Mouse (Mus musculus): ENCODE data around the gene Cep95. TPM values are rescaled to one million over a fixed set of nuclear protein-coding genes. Genes with fewer than 3 reads are reported as not detected.
"Not testable (repeated sequence)": the region's sequence is repeated elsewhere in the genome, so short reads cannot be mapped to it uniquely, and the experiment has no call there.

Cep95 gene
- polyA plus RNA-seq, 1 experiment from 2014 or later: 19.4 TPM

DNA sequence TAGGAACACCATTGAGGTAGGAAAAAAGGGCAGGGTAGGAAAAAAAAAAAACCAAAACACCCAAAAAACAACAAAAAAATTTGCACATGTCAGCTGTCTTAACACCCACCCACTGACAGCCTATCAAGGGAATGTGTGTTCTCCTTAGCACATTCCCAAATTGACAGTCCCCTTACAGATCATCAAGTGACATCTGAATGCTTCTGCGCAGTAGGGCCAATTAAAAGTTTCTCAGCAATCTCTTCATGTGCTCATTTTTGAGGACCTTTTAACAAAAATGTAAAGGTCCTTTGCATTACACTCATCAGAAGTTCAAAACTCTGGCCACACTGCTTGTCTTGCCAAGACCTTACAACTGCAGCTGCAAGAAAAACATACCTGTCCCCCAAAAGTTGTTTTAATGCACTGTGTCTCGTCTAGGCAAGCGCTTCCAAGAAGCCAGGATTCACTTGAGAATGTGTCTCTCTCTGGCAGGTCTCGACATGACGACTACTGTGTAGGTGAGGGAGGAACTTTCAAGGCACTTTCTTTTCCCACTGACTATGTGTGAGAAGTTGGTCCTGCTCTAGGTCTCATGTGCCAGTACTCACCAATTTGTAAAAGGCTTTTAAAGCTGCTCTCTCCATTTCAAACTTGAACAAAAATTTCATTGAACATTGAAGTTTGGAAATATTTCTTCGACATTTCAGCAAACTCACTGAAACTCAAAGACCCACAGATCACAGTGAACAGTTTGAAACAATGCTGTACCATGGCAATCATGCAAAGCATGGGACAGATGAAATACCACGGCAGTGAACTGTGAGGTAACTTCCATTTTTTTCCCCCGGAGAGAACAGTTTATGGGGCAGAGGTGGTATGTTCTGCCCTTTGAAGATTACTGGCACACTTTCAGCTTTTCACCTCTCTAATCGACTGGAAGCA, 5.9 kb upstream of the Cep95 start:
- ChIA-PET POLR2A (no interaction called here), CTCF (no interaction called here)
- ATAC-seq (no peak), DNase-seq (ENCODE audit: low read depth, low spot score) (no peak)
- TF ChIP-seq CTCF (IDR thresholded peaks at IDR 0.05): no peak
- in situ Hi-C loops (cut with MboI; ENCODE audit: low pct_unique_long_range_greater_than_20kb): no loop called here
- no peaks in the 10 kb centered on the region for H3K27me3 ChIP-seq

DNA sequence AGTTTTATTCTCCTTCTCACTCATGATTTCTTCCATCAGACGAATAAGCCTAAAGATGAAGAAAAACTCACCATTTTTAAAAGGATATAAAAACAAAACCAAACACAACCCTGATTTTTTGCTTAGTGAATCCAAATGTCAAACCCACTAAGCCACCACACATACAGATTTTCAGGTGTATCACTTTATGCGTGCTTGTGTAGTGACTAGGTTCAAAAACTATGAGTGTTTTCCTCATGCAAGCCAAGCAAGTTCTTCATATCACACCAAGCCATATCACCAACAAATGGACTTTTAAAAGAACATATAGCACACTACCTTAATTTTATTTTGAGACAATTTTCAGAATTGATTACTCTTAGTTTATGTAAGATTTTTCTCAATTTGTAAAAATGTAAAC, 4.6 kb upstream of the Cep95 start:
- in situ Hi-C loops (cut with MboI; ENCODE audit: low pct_unique_long_range_greater_than_20kb): no loop called here
- H3K27me3 ChIP-seq: no peaks in the 10 kb centered on the region
- DNase-seq (ENCODE audit: low read depth, low spot score) (no peak), ATAC-seq (no peak)
- ChIA-PET POLR2A (no interaction called here), CTCF (no interaction called here)
- no peak for TF ChIP-seq CTCF (IDR thresholded peaks at IDR 0.05)

DNA sequence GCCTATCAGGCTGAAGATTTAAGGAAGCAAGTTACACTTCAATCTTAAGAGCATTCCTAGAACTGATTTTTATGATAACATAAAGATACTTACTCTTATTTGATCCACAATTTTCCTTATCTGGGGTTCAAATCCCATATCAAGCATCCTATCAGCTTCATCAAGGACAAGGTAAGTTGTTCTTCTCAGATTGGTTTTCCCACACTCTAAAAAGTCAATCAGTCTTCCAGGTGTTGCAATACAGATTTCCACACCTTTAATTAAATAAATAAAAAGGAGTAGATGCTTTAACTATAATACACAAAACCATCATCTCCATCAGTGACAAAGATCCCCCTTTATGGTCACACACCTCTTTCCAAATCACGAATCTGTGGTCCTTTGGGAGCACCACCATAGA, 4.0 kb upstream of the Cep95 start:
- in situ Hi-C loops (cut with MboI; ENCODE audit: low pct_unique_long_range_greater_than_20kb): no loop called here
- no peak for TF ChIP-seq CTCF (IDR thresholded peaks at IDR 0.05)
- CTCF ChIA-PET: no interaction called here

DNA sequence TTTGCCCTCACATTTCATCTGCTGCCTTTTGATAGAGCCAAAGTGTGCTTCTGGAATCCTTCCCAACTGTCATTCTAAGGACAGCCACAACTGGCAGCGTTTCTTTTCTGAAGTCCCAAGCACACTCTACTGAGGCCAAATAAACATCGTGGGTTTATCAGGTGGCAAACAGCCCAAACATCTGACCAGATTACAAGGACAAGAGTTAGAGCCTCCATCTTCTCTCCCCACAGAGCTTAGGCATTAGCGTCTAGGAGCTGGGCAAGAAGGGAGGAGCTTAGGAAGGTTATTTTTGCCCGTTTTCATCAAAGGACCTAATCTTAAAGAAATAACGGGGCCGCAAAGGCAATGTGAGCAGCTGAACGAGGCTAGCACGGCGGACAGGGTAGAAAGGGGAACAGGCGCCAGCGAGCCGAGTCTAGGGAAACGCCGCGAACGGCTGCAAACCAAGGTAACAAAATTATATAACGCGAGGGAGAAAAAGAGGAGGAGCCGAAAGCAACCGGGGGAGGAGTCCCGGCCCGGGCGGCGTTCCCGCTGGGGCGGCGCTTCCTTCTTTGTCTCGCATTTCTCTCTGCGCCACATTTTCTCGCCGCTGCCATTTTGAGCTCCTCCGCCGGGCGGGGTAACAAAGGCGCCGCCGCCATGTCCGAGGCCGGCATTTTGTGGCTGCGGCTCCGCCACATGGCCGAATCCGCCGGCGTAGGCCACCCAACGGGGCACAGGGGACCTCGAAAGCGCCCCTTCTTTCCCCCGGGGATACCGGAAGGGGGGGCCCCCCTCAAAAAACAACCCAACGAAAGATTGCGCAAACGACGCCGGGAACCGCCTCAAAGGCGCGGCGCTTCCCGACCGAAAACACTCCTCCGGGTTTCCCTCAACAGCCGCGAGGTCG, 1.7 kb upstream of the Cep95 start:
- H3K27me3 ChIP-seq: no peaks in the 10 kb centered on the region
- POLR2A ChIA-PET: interaction anchor here (1.2 to 3.0 kb wide), 2 partner anchors 8 to 10 kb away, joined by 5 to 16 read pairs; partner anchors contain the start of gene Polg2
- in situ Hi-C loops (cut with MboI; ENCODE audit: low pct_unique_long_range_greater_than_20kb): no loop called here
- DNase-seq (ENCODE audit: low read depth, low spot score): no peak
- CTCF ChIA-PET: no interaction called here
- TF ChIP-seq CTCF (IDR thresholded peaks at IDR 0.05): no peak
- peak; percentile 13 for ATAC-seq

More for the DNA sequence above, 4.0 kb upstream of the Cep95 start:
- DNase-seq (ENCODE audit: low read depth, low spot score): no peak
- no peak for ATAC-seq
- H3K27me3 ChIP-seq: no peaks in the 10 kb centered on the region
- POLR2A ChIA-PET: no interaction called here

DNA sequence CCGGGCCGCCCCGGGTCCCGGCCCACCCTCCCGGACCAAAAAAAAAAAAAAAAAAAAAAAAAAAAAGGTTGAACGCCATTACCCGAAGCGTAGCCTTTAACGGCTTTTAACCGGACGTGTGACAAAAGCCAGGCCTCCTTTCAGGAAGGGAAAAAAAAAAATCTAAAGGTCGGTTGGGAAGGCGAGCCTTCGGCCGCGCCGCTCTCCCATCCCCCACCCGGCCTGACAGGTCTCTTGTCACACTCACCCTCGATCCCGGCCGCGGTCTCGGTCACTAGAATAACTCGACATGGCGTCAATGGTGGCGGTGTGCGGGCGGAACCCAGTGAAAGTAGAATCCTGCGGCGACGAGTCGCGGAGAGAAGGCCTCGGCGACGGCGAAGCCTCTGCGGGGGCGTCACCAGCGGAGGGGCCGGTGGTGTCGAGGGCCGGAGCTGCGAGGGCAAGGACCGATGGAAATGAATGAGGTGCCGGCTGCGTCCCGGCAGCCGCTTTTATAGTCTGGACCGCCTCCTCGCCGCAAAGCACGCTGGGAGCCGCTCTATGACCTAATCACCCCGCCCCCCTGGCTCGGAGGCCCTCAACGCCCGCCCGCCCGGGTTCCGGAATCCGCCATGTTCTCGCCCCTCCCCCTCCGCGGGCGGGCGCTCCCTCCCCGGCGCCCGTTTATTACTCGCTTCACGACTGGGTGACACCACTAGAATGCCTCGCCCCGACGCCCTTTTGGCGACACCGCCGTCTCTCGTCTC, 852 bp upstream of the Cep95 start:
- ChIA-PET POLR2A (interaction anchor here (0.6 to 3.0 kb wide), 4 partner anchors 9 to 11 kb away, joined by 5 to 16 read pairs (median 5); partner anchors contain the start of gene Polg2), CTCF (no interaction called here)
- H3K27me3 ChIP-seq: no peaks in the 10 kb centered on the region
- peak; percentile 52 for ATAC-seq
- in situ Hi-C loops (cut with MboI; ENCODE audit: low pct_unique_long_range_greater_than_20kb): no loop called here
- DNase-seq (ENCODE audit: low read depth, low spot score): peak; percentile 64
- TF ChIP-seq CTCF (IDR thresholded peaks at IDR 0.05): no peak

DNA sequence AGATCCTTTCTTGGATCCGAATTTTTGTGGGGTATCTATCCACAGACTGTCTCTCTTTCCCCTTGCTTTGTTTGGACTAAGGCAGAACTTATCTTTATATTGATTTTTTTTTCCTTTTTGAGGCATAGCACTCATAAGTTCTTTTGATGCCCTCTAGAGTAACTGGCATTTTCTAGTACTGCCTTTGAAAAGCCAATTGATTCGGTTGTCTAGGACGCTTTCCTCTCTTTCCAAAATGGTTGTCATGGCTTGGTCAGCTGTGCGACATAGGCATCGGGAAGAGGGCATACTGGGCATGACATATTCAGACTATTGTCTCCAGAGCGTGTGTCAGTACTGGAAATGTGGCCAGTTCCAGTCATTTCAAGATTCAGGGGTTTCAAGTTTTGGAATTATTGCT, 597 bp downstream of the Cep95 start:
- no peaks in the 10 kb centered on the region for H3K27me3 ChIP-seq
- ChIA-PET CTCF (interaction anchor here (1.9 kb wide), 1 partner anchor 10 kb away, joined by 4 read pairs; the partner anchor contains the start of gene Polg2), POLR2A (interaction anchor here (0.5 to 3.0 kb wide), 3 partner anchors 10 to 166 kb away, joined by 5 to 16 read pairs (median 9); partner anchors contain the start of gene Polg2)
- in situ Hi-C loops (cut with MboI; ENCODE audit: low pct_unique_long_range_greater_than_20kb): no loop called here
- ATAC-seq (no peak), DNase-seq (ENCODE audit: low read depth, low spot score) (no peak)
- TF ChIP-seq CTCF (IDR thresholded peaks at IDR 0.05): no peak

DNA sequence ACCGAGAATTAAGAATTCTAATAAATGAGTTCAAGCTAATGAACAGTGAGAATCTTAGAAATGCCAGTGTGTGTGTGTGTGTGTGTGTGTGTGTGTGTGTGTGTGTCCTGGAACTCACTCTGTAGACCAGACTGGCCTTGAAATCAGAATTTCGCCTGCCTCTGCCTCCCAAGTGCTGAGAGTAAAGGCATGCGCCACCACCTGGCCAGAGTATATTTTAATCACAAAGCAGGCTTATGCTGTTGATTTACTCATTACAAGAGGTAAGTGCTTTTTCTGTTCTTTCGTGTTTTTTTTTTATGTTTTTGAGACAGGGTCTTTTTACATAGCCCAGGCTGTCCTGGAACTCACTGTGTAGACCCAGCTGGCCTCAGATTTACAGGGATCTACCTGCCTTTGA, 4.8 kb downstream of the Cep95 start:
- ATAC-seq: no peak
- DNase-seq (ENCODE audit: low read depth, low spot score): no peak
- in situ Hi-C loops (cut with MboI; ENCODE audit: low pct_unique_long_range_greater_than_20kb): no loop called here
- ChIA-PET POLR2A (interaction anchor here (0.6 kb wide), 1 partner anchor 7 kb away, joined by 4 read pairs; no protein-coding TSS in a partner anchor), CTCF (no interaction called here)
- TF ChIP-seq CTCF (IDR thresholded peaks at IDR 0.05): no peak
- no peaks in the 10 kb centered on the region for H3K27me3 ChIP-seq

DNA sequence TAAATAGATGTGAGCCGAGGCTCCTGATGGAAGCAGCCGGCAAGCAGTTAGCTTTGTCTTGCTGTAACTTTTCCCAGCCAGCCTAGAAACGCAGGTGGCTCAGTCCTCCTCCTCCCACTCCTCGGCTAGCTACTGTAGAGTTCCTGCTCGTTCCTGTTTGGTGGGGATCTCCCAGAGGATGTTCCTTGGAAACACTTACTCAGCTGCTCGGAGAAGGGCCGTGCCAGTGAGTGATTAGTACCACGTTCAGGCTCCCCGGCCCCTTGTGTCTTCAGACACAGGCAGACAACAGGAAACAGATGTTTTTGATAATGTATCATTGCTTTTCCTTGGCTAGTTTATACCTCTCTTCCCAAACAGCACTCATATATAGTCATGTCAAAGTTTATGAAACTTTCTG, 6.6 kb downstream of the Cep95 start:
- no peaks in the 10 kb centered on the region for H3K27me3 ChIP-seq
- CTCF ChIA-PET: interaction anchor here (1.7 kb wide), 1 partner anchor 11 kb away, joined by 5 read pairs; no protein-coding TSS in a partner anchor
- TF ChIP-seq CTCF (IDR thresholded peaks at IDR 0.05): no peak
- in situ Hi-C loops (cut with MboI; ENCODE audit: low pct_unique_long_range_greater_than_20kb): no loop called here
- POLR2A ChIA-PET: no interaction called here
- DNase-seq (ENCODE audit: low read depth, low spot score): no peak
- ATAC-seq: no peak

DNA sequence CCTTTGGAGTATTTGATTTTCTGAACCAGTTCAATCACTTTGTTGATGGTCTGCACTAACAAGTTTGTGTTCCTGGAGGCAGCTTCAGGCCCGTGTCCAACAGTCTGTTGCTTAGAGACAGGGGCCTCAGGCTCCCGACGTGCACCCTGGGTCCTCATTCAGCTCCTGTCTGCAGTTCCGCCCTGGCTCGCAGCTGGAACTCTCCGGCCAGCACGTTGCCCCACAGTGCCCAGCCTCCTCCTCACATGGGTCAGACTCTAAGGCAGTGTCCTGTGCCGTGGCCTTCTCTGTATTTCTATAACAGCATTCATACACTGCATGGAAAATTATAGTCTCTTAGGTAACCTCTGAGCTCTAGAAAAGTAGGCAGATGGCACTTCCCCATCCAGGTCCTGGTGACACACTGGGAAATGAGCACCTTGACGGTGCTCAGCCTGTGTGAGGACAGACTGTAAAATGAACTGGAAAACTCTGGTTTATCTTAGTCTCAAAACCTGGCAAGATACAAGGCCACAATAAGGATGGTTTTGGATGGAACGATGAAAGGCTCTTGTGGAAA, 13.1 kb downstream of the Cep95 start:
- TF ChIP-seq CTCF (IDR thresholded peaks at IDR 0.05): no peak
- DNase-seq (ENCODE audit: low read depth, low spot score) (no peak), ATAC-seq (no peak)
- in situ Hi-C loops (cut with MboI; ENCODE audit: low pct_unique_long_range_greater_than_20kb): no loop called here
- H3K27me3 ChIP-seq: no peaks in the 10 kb centered on the region
- POLR2A ChIA-PET: interaction anchor here (0.9 kb wide), 1 partner anchor 10 kb away, joined by 3 read pairs; no protein-coding TSS in a partner anchor
- CTCF ChIA-PET: no interaction called here

DNA sequence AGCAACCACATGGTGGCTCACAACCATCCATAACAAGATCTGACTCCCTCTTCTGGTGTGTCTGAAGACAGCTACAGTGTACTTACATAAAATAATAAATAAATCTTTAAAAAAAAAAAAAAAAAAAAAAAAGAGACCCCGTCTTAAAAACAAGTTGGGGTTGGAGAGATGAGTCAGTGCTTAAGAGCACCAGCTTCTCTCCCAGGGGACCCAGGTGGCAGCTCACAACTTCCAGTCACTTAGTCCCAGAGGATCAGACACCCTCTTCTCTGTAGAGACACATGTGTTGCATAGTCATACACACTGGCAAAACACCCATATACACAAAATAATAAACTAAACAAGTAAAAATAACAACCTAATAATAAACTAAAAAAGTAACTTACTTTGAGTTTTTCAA, 18.4 kb downstream of the Cep95 start:
- POLR2A ChIA-PET; in situ Hi-C loops (cut with MboI; ENCODE audit: low pct_unique_long_range_greater_than_20kb): not testable (repeated sequence)

More for the DNA sequence above, 18.4 kb downstream of the Cep95 start:
- not testable (repeated sequence) for DNase-seq (ENCODE audit: low read depth, low spot score); H3K27me3 ChIP-seq; ATAC-seq
- CTCF ChIA-PET: interaction anchor here (1.3 to 1.9 kb wide), 2 partner anchors 11 to 14 kb away, joined by 3 to 5 read pairs; no protein-coding TSS in a partner anchor
